Mouse (Mus musculus): ENCODE measurements around the gene Dock7. TPM values are rescaled to one million over a fixed set of nuclear protein-coding genes. Genes with fewer than 3 reads are reported as not detected.

Dock7 gene
- polyA plus RNA-seq (2015; fragmentation: Nextera tagmentation; extraction: Ambion mirVana), result 12.1 and 13.9 TPM in 2 replicates

GRCm38 (mm10) chr4:99120211-99121122, at the start of gene Dock7:
Gene Dock7 (minus strand): TSS chr4:99120915.

GRCm38 (mm10) chr4:99030686-99031085, 90.0 kb downstream of the Dock7 start, which contains the start of gene Angptl3:
Gene Angptl3 (plus strand): TSS chr4:99030954.

GRCm38 (mm10) chr4:98923568-98924070, 197.1 kb downstream of the Dock7 start, which contains the start of gene Usp1:
Gene Usp1 (plus strand): TSS chr4:98923810.

Other genes with a start within 250 kb of the Dock7 start
- 103 and 109 TPM in 2 replicates for gene Usp1, start 197.1 kb downstream of the Dock7 start, polyA plus RNA-seq (2015; fragmentation: Nextera tagmentation; extraction: Ambion mirVana)
- gene Angptl3, start 90.0 kb downstream of the Dock7 start, polyA plus RNA-seq (2015; fragmentation: Nextera tagmentation; extraction: Ambion mirVana), result 0.71 and 0.86 TPM in 2 replicates
- 5.9 and 6.7 TPM in 2 replicates for gene Atg4c, start 73.0 kb upstream of the Dock7 start, polyA plus RNA-seq (2015; fragmentation: Nextera tagmentation; extraction: Ambion mirVana)
- gene Gm12689, start 175.0 kb upstream of the Dock7 start, polyA plus RNA-seq (2015; fragmentation: Nextera tagmentation; extraction: Ambion mirVana), result 0.37 and 0.42 TPM in 2 replicates